Mouse (Mus musculus) midbrain, embryonic 11.5 days (tissue): ENCODE measurements around the gene Rps29. TPM values are rescaled to one million over a fixed set of nuclear protein-coding genes. Genes with fewer than 3 reads are reported as not detected.

Experiments used
- ATAC-seq: fragments of 200-750 bp; cut with Nextera tagmentation; 2 replicates; pipeline ENCODE4 v1.8.0; 2017; ENCODE audit warnings: moderate TSS enrichment, moderate library complexity; ENCODE audit not compliant: low FRiP score
- DNase-seq: peaks from one replicate; pipeline ENCODE4 v3.0.0; 2015; ENCODE audit warnings: low spot score; ENCODE audit errors: missing footprints
- H3K27ac ChIP-seq: fragments of 300-500 bp; sonication (generic); 2 replicates; pipeline ENCODE4 v1.5.1; 2014; ENCODE audit warnings: low read depth, low read length
- H3K27me3 ChIP-seq: fragments of 300-500 bp; sonication (generic); 2 replicates; pipeline ENCODE4 v1.6.1; 2014; ENCODE audit warnings: mild to moderate bottlenecking, low read length, moderate library complexity, mixed read lengths; ENCODE audit not compliant: control insufficient read depth, insufficient read depth
- H3K36me3 ChIP-seq: fragments of 300-500 bp; sonication (generic); 2 replicates; pipeline ENCODE4 v1.6.1; 2014; ENCODE audit warnings: mild to moderate bottlenecking, low read length, moderate library complexity, mixed read lengths; ENCODE audit not compliant: control insufficient read depth, insufficient read depth
- H3K4me1 ChIP-seq: fragments of 300-500 bp; sonication (generic); 2 replicates; pipeline ENCODE4 v1.6.1; 2014; ENCODE audit warnings: low read length; ENCODE audit not compliant: control insufficient read depth, insufficient read depth
- H3K4me2 ChIP-seq: fragments of 300-500 bp; sonication (generic); 2 replicates; pipeline ENCODE4 v1.6.1; 2014; ENCODE audit warnings: mild to moderate bottlenecking, moderate library complexity
- H3K4me3 ChIP-seq: fragments of 300-500 bp; sonication (generic); 2 replicates; pipeline ENCODE4 v1.5.1; 2014; ENCODE audit warnings: low read depth, low read length
- H3K9ac ChIP-seq: fragments of 300-500 bp; sonication (generic); 2 replicates; pipeline ENCODE4 v1.6.1; 2014; ENCODE audit warnings: low read length
- H3K9me3 ChIP-seq: fragments of 300-500 bp; sonication (generic); 2 replicates; pipeline ENCODE4 v1.6.1; 2016; ENCODE audit warnings: low read length; ENCODE audit not compliant: control insufficient read depth
- WGBS: fragments of 180-500 bp; shearing (Covaris S2); extraction: QIAGEN DNeasy Blood & Tissue Kit; methylation state at CpG from one replicate; pipeline ENCODE4 v1.1.7; 2014; 5-methylcytosine and 5-hydroxymethylcytosine counted together
- polyA plus RNA-seq: library from polyadenylated mRNA; unstranded; fragments of >200 nt; fragmentation: Nextera tagmentation; extraction: Ambion mirVana; gene quantifications from 2 replicates; pipeline ENCODE4 v1.2.1, GENCODE M21; 2014

Rps29 gene
- polyA plus RNA-seq, 1 experiment from 2014 or later = 1,438 TPM

- peak within 1 kb of the TSS; percentile 80 for H3K27ac ChIP-seq
These were observed 24.8 kb upstream of the Rps29 start, which contains the start of the genes Rpl36al and Mgat2 for GRCm38 (mm10) chr12:69183583-69184308. TSS of gene Rpl36al (minus strand) at chr12:69184083. TSS of gene Mgat2 (plus strand) at chr12:69184157.

GRCm38 (mm10) chr12:69181800-69182199 lies 22.8 kb upstream of the Rps29 start:
- Histone ChIP-seq H3K27ac (no peak overlapping the region), H3K4me3 (no peak overlapping the region), H3K9me3 (no peaks in the 10 kb centered on the region), H3K36me3 (peaks cover 2% of the 10 kb centered on the region; the same call in 1 of the 2 replicates), H3K27me3 (no peaks in the 10 kb centered on the region), H3K4me2 (no peak overlapping the region), H3K9ac (no peak overlapping the region), H3K4me1 (peaks cover 13% of the 10 kb centered on the region)
- no peak for ATAC-seq
- WGBS = 84% methylated on average over 4 of the region's 4 CpGs
- peak; percentile 77 for DNase-seq

More at GRCm38 (mm10) chr12:69183583-69184308, 24.8 kb upstream of the Rps29 start, which contains the start of the genes Rpl36al and Mgat2:
- H3K4me1 ChIP-seq = peaks cover 16% of the 10 kb centered on the region
- DNase-seq = peak; percentile 100
- ATAC-seq = peak; percentile 100
- peak within 1 kb of the TSS; percentile 89 for H3K4me3 ChIP-seq
- H3K9ac ChIP-seq = peak within 1 kb of the TSS; percentile 92
- H3K9me3 ChIP-seq = no peaks in the 10 kb centered on the region
- H3K27me3 ChIP-seq = no peaks in the 10 kb centered on the region
- peaks cover 6% of the 10 kb centered on the region; the same call in 1 of the 2 replicates for H3K36me3 ChIP-seq
- peak within 1 kb of the TSS; percentile 98 for H3K4me2 ChIP-seq
- under 1% methylated on average over 84 of the region's 84 CpGs for WGBS

GRCm38 (mm10) chr12:69179371-69179770 lies 20.4 kb upstream of the Rps29 start:
- no peak overlapping the region for H3K9ac ChIP-seq
- H3K9me3 ChIP-seq = no peaks in the 10 kb centered on the region
- 69% methylated on average over 12 of the region's 12 CpGs for WGBS
- no peak overlapping the region for H3K4me2 ChIP-seq
- DNase-seq = peak; percentile 19
- peaks cover 2% of the 10 kb centered on the region; the same call in 1 of the 2 replicates for H3K4me1 ChIP-seq
- H3K4me3 ChIP-seq = no peak overlapping the region
- no peak for ATAC-seq
- no peak overlapping the region for H3K27ac ChIP-seq
- H3K36me3 ChIP-seq = peaks cover 6% of the 10 kb centered on the region; the same call in 1 of the 2 replicates
- H3K27me3 ChIP-seq = no peaks in the 10 kb centered on the region

GRCm38 (mm10) chr12:69177526-69177925 lies 18.5 kb upstream of the Rps29 start:
- no peak overlapping the region for H3K4me3 ChIP-seq
- H3K4me1 ChIP-seq = no peaks in the 10 kb centered on the region
- 85% methylated on average over 3 of the region's 3 CpGs for WGBS
- peaks cover 6% of the 10 kb centered on the region; the same call in 1 of the 2 replicates for H3K36me3 ChIP-seq
- no peak overlapping the region for H3K4me2 ChIP-seq
- DNase-seq (no peak), ATAC-seq (no peak)
- H3K9ac ChIP-seq = no peak overlapping the region
- H3K27me3 ChIP-seq = no peaks in the 10 kb centered on the region
- no peak overlapping the region for H3K27ac ChIP-seq
- no peaks in the 10 kb centered on the region for H3K9me3 ChIP-seq

GRCm38 (mm10) chr12:69175975-69176374 lies 17.0 kb upstream of the Rps29 start:
- peak; percentile 23 for DNase-seq
- H3K4me3 ChIP-seq = no peak overlapping the region
- H3K36me3 ChIP-seq = peaks cover 4% of the 10 kb centered on the region; the same call in 1 of the 2 replicates
- H3K4me2 ChIP-seq = no peak overlapping the region
- H3K4me1 ChIP-seq = no peaks in the 10 kb centered on the region
- no peak overlapping the region for H3K9ac ChIP-seq
- H3K27me3 ChIP-seq = no peaks in the 10 kb centered on the region
- H3K9me3 ChIP-seq = no peaks in the 10 kb centered on the region
- ATAC-seq = no peak
- no peak overlapping the region for H3K27ac ChIP-seq
- 94% methylated on average over 3 of the region's 3 CpGs for WGBS

- H3K4me2 ChIP-seq = no peak overlapping the region
- H3K9ac ChIP-seq = no peak overlapping the region
- no peak overlapping the region for H3K27ac ChIP-seq
- 89% methylated on average over 2 of the region's 2 CpGs for WGBS
- H3K27me3 ChIP-seq = no peaks in the 10 kb centered on the region
- no peak overlapping the region for H3K4me3 ChIP-seq
- H3K36me3 ChIP-seq = peaks cover 4% of the 10 kb centered on the region; the same call in 1 of the 2 replicates
- no peaks in the 10 kb centered on the region for H3K9me3 ChIP-seq
- H3K4me1 ChIP-seq = peaks cover 4% of the 10 kb centered on the region; the same call in 1 of the 2 replicates
- DNase-seq = no peak
- no peak for ATAC-seq
These were observed 12.3 kb upstream of the Rps29 start for GRCm38 (mm10) chr12:69171307-69171706.

- DNase-seq = peak; percentile 98
- no peaks in the 10 kb centered on the region for H3K9me3 ChIP-seq
These were observed 9.6 kb upstream of the Rps29 start, which contains the start of gene Lrr1 for GRCm38 (mm10) chr12:69168461-69169106. TSS of gene Lrr1 (plus strand) at chr12:69168814.

GRCm38 (mm10) chr12:69167656-69168460 lies 8.9 kb upstream of the Rps29 start:
- peak overlapping the region; percentile 63 for H3K4me3 ChIP-seq
- peaks cover 4% of the 10 kb centered on the region; the same call in 1 of the 2 replicates for H3K4me1 ChIP-seq
- no peaks in the 10 kb centered on the region for H3K27me3 ChIP-seq
- DNase-seq (peak; percentile 83), ATAC-seq (peak; percentile 69)
- no peaks in the 10 kb centered on the region for H3K36me3 ChIP-seq
- H3K27ac ChIP-seq = no peak overlapping the region
- 10% methylated on average over 18 of the region's 18 CpGs for WGBS
- no peaks in the 10 kb centered on the region for H3K9me3 ChIP-seq
- H3K4me2 ChIP-seq = peak overlapping the region; percentile 89
- H3K9ac ChIP-seq = peak overlapping the region; percentile 82

More at GRCm38 (mm10) chr12:69168461-69169106, 9.6 kb upstream of the Rps29 start, which contains the start of gene Lrr1:
- Histone ChIP-seq H3K36me3 (no peaks in the 10 kb centered on the region), H3K27ac (peak within 1 kb of the TSS; percentile 54), H3K4me2 (peak within 1 kb of the TSS; percentile 89), H3K4me3 (peak within 1 kb of the TSS; percentile 63), H3K4me1 (peaks cover 4% of the 10 kb centered on the region; the same call in 1 of the 2 replicates), H3K27me3 (no peaks in the 10 kb centered on the region), H3K9ac (peak within 1 kb of the TSS; percentile 82)
- WGBS = under 1% methylated on average over 40 of the region's 40 CpGs
- ATAC-seq = peak; percentile 98
